Mouse (Mus musculus): Measurements from ENCODE around the gene Igf1. TPM values are rescaled to one million over a fixed set of nuclear protein-coding genes. Genes with fewer than 3 reads are reported as not detected.

Igf1 gene
- total and polyA plus RNA-seq, 2 experiments from 2014 or later, result 11.5 to 13.1 TPM

DNA sequence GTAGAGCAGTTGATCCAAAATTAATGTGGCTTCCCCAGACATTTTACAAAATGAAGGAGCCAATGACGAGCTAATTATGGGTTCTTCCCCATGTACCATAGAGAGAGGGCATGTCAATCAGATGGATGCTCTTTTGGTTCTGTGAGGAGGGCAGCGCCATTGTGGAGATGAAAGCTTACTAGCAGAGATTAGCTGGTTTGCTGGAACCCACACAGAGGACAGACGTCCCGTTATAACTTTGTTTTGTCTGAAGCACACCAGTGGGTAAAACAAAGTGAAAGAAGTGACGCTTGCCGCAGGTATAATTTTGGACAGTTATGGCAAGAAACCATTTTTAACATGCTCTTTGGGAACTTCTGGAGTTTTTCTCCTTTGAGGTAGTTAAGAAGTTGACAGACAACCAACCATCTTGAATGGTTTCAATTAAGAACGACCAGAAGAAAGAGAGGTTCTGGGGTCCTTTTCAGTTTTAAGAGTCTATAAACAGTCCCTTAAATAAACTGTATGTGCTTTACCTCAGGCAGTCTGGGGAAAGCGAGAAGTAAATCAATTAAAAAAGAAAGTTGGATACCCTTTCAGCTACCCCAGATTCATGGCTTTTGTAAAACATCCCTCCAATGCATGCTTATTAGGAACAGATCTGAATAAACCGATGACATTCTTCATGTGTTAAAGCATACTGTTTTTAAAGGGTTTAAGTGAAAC is 10.4 kb downstream of the Igf1 start:
- H3K9me3 ChIP-seq (ENCODE audit: low read length), result no peaks in the 10 kb centered on the region
- H3K27ac ChIP-seq (ENCODE audit: low read depth, low read length), result no peak overlapping the region
- no peak overlapping the region for H3K4me2 ChIP-seq (ENCODE audit: low read depth, low read length, poor library complexity, severe bottlenecking)
- no peak overlapping the region for H3K9ac ChIP-seq (replicated peaks; ENCODE audit: low read length, poor library complexity, severe bottlenecking)
- DNase-seq (ENCODE audit: low spot score) (no peak), ATAC-seq (ENCODE audit: low FRiP score) (no peak)
- no peaks in the 10 kb centered on the region for H3K27me3 ChIP-seq (ENCODE audit: insufficient read depth, low read length)
- no peak for TF ChIP-seq CTCF (IDR thresholded peaks at IDR 0.05)
- H3K4me3 ChIP-seq (ENCODE audit: low read depth, low read length), result no peak overlapping the region
- H3K36me3 ChIP-seq (ENCODE audit: insufficient read depth, low read length), result no peaks in the 10 kb centered on the region
- no peaks in the 10 kb centered on the region for H3K4me1 ChIP-seq (ENCODE audit: insufficient read depth, low read length)
- WGBS, result 67% methylated on average over 9 of the region's 9 CpGs

DNA sequence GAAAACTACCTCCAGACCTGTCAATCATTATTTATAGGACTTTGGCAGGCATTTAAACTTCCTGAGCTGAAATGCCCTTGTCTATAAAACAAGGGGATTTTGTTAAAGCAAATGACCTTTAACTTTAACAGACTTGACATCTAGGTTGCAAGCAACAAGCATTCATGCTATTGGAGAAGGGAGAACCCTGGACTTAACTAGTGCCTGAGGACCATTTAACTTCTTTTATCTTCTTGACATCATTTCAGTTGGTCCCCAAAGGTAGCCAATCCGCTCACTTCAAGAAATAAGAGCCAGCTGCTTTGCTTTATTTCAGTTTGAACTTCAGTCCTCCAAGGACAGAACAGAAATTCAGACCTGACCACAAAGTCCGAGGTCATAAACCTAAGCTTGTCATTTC is 11.1 kb downstream of the Igf1 start:
- Histone ChIP-seq H3K9ac (replicated peaks; ENCODE audit: low read length, poor library complexity, severe bottlenecking) (no peak overlapping the region), H3K36me3 (ENCODE audit: insufficient read depth, low read length) (no peaks in the 10 kb centered on the region), H3K4me2 (ENCODE audit: low read depth, low read length, poor library complexity, severe bottlenecking) (no peak overlapping the region), H3K27ac (ENCODE audit: low read depth, low read length) (no peak overlapping the region), H3K4me1 (ENCODE audit: insufficient read depth, low read length) (no peaks in the 10 kb centered on the region), H3K4me3 (ENCODE audit: low read depth, low read length) (no peak overlapping the region), H3K27me3 (ENCODE audit: insufficient read depth, low read length) (no peaks in the 10 kb centered on the region), H3K9me3 (ENCODE audit: low read length) (no peaks in the 10 kb centered on the region)
- WGBS, result 76% methylated on average over 2 of the region's 2 CpGs
- no peak for TF ChIP-seq CTCF (IDR thresholded peaks at IDR 0.05)
- DNase-seq (ENCODE audit: low spot score) (no peak), ATAC-seq (ENCODE audit: low FRiP score) (no peak)

DNA sequence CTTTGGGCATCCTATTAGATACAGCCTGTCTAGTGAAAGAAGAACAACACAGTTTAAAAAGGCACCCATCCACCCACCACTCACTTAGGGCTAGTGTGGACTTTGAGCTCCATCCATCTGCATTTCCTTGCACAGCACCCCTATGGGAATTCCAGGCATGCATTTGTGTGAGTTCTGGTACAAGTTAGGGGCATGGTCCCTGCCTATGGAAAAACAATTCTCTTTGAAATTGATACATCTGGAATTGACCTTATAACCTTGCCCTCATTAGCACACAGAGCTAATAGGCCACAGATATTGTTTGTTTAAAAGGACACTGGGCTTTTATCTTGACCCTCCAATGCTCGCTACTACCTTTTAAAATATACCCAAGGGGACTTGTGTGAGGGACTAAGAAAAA is 11.6 kb downstream of the Igf1 start:
- 80% methylated on average over 1 of the region's 1 CpGs for WGBS
- Histone ChIP-seq H3K36me3 (ENCODE audit: insufficient read depth, low read length) (no peaks in the 10 kb centered on the region), H3K27ac (ENCODE audit: low read depth, low read length) (no peak overlapping the region), H3K9ac (replicated peaks; ENCODE audit: low read length, poor library complexity, severe bottlenecking) (no peak overlapping the region), H3K27me3 (ENCODE audit: insufficient read depth, low read length) (no peaks in the 10 kb centered on the region), H3K4me2 (ENCODE audit: low read depth, low read length, poor library complexity, severe bottlenecking) (no peak overlapping the region), H3K9me3 (ENCODE audit: low read length) (no peaks in the 10 kb centered on the region), H3K4me3 (ENCODE audit: low read depth, low read length) (no peak overlapping the region), H3K4me1 (ENCODE audit: insufficient read depth, low read length) (no peaks in the 10 kb centered on the region)
- ATAC-seq (ENCODE audit: low FRiP score) (no peak), DNase-seq (ENCODE audit: low spot score) (no peak)
- TF ChIP-seq CTCF (IDR thresholded peaks at IDR 0.05), result no peak

DNA sequence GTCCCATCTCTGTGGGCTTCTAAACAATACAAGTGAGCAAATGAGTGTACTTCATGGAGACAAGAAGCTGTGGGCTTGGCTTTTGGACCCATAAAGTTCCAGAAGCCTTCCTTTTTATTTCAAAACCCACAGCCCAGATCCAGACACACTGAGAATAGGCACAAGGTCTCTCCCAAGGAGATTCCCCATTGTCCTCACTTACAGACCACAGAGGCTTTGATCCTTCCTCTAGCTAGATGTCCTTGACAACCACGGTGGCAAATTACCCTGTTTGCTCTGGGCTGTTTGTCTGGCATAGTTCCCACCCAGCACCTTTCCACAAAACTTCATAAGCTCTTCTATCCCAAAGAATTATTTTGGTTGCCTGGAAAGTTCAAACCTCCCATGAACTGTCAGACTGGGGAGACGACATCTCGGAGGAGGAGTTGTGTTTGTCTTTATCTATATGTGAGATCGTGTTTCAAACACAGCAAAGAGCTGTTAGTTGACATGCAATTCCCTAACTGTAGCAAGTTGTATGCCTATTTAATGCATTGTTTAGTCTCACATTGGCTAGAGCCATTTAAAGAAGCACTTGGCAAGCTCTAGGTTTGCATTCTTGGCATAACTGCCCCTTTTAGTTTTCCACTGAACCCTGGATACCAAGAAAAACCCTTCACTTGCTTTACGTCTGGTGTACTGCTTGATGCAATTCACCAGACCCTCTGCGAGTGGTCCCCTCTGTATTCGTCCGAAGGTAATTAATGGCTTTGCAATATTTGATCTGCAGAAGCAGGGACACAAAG is 14.0 kb downstream of the Igf1 start:
- Histone ChIP-seq H3K4me2 (ENCODE audit: low read depth, low read length, poor library complexity, severe bottlenecking) (no peak overlapping the region), H3K27ac (ENCODE audit: low read depth, low read length) (no peak overlapping the region), H3K9me3 (ENCODE audit: low read length) (no peaks in the 10 kb centered on the region), H3K4me1 (ENCODE audit: insufficient read depth, low read length) (no peaks in the 10 kb centered on the region), H3K36me3 (ENCODE audit: insufficient read depth, low read length) (no peaks in the 10 kb centered on the region), H3K9ac (replicated peaks; ENCODE audit: low read length, poor library complexity, severe bottlenecking) (no peak overlapping the region), H3K4me3 (ENCODE audit: low read depth, low read length) (no peak overlapping the region), H3K27me3 (ENCODE audit: insufficient read depth, low read length) (no peaks in the 10 kb centered on the region)
- DNase-seq (ENCODE audit: low spot score) (no peak), ATAC-seq (ENCODE audit: low FRiP score) (no peak)
- 48% methylated on average over 8 of the region's 8 CpGs for WGBS
- no peak for TF ChIP-seq CTCF (IDR thresholded peaks at IDR 0.05)

DNA sequence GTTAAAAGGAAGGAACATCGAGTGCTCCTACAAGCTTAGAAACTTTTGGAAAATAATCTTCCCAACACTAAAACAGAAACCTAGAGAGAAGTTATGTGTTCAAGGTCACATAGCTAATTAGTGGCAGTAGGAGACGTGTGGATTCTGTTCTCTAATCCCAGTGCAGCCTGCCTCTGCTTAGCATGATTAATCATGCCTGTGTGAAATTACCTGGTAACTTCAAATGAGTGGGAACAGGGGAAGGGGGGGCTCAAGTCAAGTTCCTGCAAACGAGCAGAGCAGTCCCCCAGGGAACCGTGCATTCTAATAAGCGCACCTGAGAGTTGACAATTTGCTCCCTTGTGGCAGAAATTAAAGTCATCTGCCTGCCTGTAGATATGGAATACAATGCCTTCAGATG is 14.8 kb downstream of the Igf1 start:
- Histone ChIP-seq H3K4me2 (ENCODE audit: low read depth, low read length, poor library complexity, severe bottlenecking) (no peak overlapping the region), H3K27ac (ENCODE audit: low read depth, low read length) (no peak overlapping the region), H3K9me3 (ENCODE audit: low read length) (no peaks in the 10 kb centered on the region), H3K36me3 (ENCODE audit: insufficient read depth, low read length) (no peaks in the 10 kb centered on the region), H3K4me3 (ENCODE audit: low read depth, low read length) (no peak overlapping the region), H3K9ac (replicated peaks; ENCODE audit: low read length, poor library complexity, severe bottlenecking) (no peak overlapping the region), H3K4me1 (ENCODE audit: insufficient read depth, low read length) (no peaks in the 10 kb centered on the region), H3K27me3 (ENCODE audit: insufficient read depth, low read length) (no peaks in the 10 kb centered on the region)
- 52% methylated on average over 5 of the region's 5 CpGs for WGBS
- ATAC-seq (ENCODE audit: low FRiP score) (no peak), DNase-seq (ENCODE audit: low spot score) (peak; percentile 29)
- TF ChIP-seq CTCF (IDR thresholded peaks at IDR 0.05), result no peak

DNA sequence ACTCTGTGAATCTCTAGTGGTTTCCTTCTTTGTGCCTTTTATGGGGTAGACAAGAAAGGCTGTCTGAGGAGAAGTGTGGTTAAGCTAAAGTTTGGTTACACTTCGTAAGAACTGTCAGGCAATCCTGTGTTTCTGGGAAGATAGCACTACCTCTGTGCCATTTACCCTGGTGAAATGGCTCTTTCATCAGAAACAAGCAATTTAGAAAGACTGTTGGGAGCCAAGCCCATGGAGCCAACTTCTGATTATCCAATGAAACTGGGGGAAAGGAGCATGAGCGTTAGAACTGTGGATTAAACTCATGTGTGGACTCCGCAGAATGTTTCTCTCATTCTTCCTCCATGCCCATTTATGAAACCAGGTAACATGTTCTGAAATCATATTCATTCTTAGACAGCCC is 15.5 kb downstream of the Igf1 start:
- Histone ChIP-seq H3K4me2 (ENCODE audit: low read depth, low read length, poor library complexity, severe bottlenecking) (no peak overlapping the region), H3K27ac (ENCODE audit: low read depth, low read length) (no peak overlapping the region), H3K27me3 (ENCODE audit: insufficient read depth, low read length) (no peaks in the 10 kb centered on the region), H3K9me3 (ENCODE audit: low read length) (no peaks in the 10 kb centered on the region), H3K9ac (replicated peaks; ENCODE audit: low read length, poor library complexity, severe bottlenecking) (no peak overlapping the region), H3K4me3 (ENCODE audit: low read depth, low read length) (no peak overlapping the region), H3K36me3 (ENCODE audit: insufficient read depth, low read length) (no peaks in the 10 kb centered on the region), H3K4me1 (ENCODE audit: insufficient read depth, low read length) (no peaks in the 10 kb centered on the region)
- TF ChIP-seq CTCF (IDR thresholded peaks at IDR 0.05), result no peak
- WGBS, result 91% methylated on average over 3 of the region's 3 CpGs
- no peak for DNase-seq (ENCODE audit: low spot score)
- ATAC-seq (ENCODE audit: low FRiP score), result no peak
